Mouse (Mus musculus) left cerebral cortex, adult 9 months (tissue): ENCODE data around the gene Tmem262.

Experiments
- DNase-seq, 2 experiments: peaks; one replicate each; pipeline ENCODE4 v3.0.0; 2022; ENCODE audit warnings: low spot score in 2 of 2

Gene Tmem262

GRCm38 (mm10) chr19:6061021-6061533 lies 18.8 kb upstream of the Tmem262 start, which contains the start of gene Znhit2:
Gene Znhit2 (plus strand): TSS chr19:6061192.
- DNase-seq = peak; percentile 86 to 95

DNA sequence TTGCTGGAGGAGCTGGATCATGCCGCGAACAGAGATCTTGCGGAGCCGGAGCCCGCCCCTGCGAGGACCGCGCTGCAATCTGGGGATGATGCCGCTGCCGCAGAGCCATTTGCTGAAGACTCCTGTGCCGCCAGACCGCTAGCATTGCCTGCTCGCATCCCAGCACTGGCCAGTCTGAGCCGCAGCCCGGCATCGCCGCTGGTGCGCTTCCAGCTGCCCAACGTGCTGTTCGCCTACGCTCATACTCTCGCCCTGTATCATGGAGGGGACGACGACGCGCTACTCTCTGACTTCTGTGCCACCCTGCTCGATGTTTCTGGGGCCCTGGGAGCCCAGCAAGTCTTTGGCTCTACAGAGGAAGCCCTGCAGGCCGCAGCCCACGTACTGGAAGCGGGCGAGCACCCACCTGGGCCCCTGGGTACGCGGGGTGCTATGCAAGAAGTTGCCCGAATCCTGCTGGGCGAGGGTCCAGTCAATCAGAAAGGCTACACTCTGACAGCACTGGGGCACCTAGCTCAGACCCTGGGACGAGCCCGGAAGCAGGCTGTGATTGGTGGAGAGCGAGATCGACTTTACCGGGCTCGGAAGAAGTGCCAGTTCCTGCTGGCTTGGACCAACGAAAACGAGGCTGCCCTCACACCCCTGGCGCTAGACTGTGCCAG lies 18.1 kb upstream of the Tmem262 start:
- DNase-seq = no peak

GRCm38 (mm10) chr19:6062418-6062817 lies 17.4 kb upstream of the Tmem262 start:
- DNase-seq = no peak

DNA sequence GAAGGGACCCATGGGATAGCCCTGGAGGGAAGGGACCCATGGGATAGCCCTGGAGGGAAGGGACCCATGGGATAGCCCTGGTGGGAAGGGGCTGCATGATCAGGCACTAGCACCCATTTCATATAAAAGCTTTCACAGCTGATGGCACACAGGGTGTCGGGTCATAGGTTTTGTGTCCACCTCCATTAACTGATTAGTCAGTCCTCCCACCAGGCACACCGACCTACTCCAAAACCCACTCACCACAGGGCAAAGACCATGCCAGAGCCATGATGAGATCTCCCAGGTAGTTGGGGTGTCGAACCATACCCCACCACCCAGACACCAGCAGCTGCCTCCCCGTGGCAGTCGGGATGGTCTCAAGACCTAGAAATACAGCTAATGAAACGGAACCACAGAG lies 16.8 kb upstream of the Tmem262 start:
- DNase-seq = no peak

GRCm38 (mm10) chr19:6066571-6066970 lies 13.3 kb upstream of the Tmem262 start:
- DNase-seq = no peak

DNA sequence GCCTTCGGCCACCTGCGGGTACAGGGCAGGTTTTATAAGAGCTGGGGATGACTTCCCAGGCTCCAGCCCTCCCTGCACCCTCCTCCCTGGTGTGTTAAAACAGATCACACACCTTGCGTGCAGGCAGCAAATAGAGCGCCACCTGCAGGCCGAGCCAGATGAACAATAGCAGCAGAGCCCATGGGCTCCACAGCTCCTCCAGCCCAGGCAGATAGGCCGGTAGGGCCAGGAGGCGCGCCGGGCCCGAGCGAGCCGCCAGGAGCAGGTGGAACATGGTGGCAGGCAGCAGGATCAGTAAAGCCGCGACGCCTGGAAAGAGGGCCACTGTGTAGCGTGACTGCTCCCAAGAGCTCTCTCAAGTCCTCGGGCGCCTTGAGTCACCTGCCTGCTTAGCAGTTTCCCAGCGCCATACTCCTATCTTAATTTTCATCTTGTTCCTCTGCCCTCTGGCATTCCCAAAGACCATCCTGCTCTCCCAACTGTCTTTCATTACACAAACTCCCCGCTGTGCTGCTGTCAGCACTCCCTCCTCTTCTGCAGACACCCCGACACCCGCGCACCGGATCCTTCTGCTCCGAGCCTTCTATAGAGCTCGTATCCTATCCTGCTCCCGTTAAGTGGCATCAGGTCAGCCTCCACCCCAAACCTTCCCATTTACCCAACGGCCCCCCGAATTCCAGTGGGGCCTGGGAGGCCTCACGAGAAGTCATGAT lies 12.7 kb upstream of the Tmem262 start:
- DNase-seq = peak in 1 of 2 experiments; percentile 86

GRCm38 (mm10) chr19:6067724-6068415 lies 12.0 kb upstream of the Tmem262 start, which contains the start of gene Tm7sf2:
Gene Tm7sf2 (minus strand): TSS chr19:6068373.
- DNase-seq = peak in 1 of 2 experiments; percentile 86

DNA sequence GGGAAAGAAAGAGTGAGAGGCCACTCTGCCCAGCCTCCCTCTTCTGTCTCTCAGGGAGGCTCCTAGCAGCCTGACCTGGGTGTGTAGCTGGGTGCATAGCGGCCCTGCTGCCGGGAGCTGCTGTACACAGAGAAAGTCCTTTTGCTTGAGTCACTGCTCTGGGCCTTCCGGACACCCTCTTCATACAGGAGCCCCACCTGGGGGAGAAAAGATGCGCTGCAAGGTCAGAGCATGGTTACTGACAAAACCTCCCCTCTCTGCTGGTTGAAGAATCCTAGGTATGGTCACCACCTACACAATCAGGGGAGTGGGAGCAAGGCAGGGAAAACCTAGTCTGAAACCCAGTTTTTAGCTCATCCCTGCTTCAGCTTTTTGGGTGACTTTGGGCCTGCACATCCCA lies 10.9 kb upstream of the Tmem262 start:
- DNase-seq = no peak

DNA sequence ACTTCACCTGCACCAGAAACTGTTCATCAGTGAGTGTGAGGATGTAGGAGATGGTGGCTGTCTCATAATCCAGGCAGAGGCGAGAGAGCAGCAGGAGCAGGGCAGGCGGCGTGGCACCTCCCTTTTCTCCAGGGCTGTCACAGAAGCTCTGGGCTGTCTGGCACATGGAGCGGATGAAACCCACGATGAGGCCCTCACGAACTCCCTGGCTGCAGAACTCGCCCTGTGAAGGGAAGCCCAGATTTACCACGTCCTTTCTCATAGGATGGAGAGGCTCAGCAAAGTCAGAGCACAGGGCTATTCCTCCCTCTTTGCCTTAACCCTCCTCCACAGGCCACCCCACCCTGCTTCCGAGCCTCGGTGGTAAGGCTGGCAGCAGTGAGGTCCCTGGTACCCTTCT lies 10.0 kb upstream of the Tmem262 start:
- no peak for DNase-seq

DNA sequence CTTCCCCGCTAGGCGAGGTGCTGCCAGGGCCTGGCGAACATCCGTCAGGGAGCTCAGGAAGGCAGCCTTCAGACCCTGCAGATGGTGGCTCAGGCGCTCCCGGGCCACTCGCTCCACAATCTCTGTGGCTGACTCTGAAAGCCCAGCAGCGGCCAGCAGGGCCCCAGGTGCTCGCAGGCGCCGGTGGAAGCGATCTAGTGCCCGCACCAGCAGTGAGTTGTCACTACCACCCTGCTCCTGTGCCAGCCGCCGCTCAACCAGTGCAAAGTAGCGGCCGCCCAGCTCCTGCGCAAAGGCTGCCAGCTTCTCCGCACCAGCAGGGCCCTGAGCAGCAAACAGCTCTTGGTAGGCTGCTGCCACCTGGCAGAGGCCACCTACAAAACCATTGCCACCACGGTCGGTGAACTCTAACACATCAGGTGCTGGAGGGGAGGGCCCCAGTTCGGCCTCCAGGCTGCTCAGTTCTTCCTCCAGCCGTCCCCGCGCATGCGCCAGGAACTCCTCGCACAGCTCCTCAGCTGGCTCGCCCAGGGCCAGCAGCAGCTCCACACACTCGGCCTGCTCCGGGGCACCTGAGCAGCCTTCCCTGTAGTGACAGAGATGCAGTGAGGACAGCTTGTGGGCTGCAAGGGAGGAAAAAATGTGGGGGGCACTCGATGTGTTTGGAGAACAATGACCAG lies 9.1 kb upstream of the Tmem262 start:
- no peak for DNase-seq

GRCm38 (mm10) chr19:6071261-6071660 lies 8.6 kb upstream of the Tmem262 start:
- no peak for DNase-seq

- DNase-seq = no peak
Observed at GRCm38 (mm10) chr19:6073889-6074288, 5.9 kb upstream of the Tmem262 start.

DNA sequence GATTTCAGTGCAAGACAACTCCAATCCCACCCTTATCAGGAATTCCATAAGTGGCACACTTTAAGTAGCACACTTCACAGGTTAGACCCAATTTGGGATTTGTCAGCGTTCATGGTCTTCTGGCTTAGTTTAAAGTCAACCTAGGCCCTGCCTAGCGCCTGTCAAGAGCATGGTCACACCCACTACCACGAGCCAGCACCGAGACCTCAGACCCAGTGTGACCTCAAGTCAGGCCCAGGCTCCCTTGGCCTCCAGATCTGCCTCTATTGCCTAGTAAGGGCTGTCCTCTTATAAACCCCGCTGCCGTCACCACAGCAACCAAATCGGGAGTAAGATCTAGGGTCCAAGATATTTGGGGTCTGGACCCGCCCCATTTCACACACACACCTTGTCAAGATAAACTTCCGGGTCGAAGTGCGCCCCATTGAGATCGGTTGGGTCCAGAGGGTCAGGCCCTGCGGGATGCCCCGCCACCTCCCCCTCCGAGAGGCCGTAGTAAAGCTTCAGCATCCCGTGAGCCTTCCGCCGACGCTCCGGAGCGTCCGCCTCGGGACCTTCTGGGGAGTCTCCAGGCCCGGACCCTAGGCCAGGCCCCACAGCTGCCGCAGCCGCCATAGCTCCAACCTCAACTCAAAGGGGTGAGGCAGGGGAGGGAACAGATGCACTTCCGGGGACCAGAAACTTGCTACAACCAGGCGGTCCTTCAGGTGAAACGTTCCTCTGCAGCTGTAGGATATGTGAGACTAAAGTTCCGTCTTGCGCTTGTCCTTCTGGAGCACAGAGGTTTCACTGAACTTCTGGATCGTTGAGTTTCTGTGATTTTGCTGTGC lies 3.1 kb upstream of the Tmem262 start, which contains the start of gene Vps51:
Vps51 (minus strand) TSS at position 668 of the 830 bp plus-strand sequence.
- peak in 1 of 2 experiments; percentile 92 for DNase-seq

DNA sequence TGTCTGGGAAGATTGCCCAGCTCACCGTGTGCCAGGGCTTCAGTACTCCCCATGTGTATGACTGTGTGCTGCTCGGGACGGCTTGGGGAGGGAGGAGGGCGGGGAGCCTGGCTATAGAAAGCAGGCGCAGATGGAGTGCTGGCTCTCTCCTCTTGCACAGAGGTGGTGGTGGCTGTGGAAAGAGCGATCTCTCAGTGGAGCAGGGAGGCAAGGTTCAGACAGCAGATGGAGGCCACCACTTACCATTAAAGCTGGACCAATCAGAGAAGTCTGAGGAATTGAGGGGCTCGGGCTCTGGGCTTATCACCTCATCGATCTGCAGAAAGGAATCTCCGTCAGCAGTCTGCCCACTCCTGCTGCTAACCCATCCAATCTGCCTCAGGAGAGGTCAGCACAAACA lies 2.3 kb downstream of the Tmem262 start, which contains the start of gene Gm28374:
Gm28374 (minus strand) TSS at position 101 of the 400 bp plus-strand sequence.
- no peak for DNase-seq

DNA sequence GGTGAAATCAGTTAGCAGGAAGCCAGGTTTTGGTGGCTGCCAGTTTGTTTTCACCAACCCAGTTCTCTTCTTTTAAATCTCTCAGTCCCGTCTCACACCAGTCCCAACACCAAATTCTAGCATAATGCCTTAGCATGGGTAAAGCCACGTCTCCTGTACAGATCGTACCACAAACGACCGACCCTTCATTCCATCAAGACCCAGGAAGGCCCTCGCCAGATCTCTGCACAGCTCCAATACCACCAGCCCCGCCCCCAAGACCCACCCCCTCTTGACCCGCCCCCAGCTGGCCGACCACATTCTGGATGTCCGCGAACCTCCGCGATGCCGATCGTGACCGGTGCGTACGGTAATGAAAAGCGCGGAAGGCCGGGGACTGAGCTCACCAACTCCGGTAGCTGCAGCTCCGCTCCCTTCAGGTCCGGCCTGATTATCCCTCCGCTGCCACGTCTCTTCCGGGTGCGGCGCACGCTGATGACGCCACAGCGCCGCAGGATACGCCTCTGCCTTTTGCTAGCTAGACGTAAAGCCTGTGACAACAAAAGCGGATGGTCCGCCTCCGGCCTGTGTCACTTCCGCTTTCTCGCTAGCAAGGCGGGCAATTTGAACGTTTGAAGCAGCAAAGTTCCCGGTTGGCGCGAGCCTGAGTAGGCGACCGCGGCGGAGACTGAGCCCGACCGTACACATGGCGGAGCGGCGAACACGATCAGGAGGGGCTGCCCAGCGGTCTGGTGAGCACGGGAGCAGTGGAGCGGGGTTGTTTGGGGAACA lies 4.8 kb downstream of the Tmem262 start, which contains the start of the genes Zfpl1 and Cdca5:
Zfpl1 (minus strand) TSS at position 479 of the 771 bp plus-strand sequence.
Cdca5 (plus strand) TSS at position 506 of the 771 bp plus-strand sequence.
- peak; percentile 94 to 97 for DNase-seq

DNA sequence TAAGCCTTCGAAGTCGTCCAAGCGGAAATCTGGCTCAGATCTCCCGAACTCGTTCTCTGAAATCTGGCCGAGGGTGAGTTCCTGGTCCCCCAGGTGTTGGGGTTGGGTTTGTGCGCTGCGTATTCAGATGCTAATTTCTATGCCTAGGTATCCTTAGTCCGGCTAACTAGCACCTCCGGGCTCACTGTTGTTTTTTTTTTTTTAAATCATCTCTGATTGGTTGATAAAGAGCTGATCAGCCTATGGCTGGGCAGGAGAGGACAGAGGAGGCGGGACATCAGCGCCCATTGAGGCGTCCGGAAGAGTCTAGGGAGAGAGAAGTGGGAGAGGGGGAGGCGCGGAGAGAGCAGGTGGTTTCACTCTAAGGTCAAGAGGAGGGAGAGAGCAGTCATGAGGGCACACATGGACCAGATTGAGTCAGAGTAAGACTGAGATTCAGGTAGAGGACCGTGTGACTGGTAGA lies 5.6 kb downstream of the Tmem262 start:
- DNase-seq = no peak

DNA sequence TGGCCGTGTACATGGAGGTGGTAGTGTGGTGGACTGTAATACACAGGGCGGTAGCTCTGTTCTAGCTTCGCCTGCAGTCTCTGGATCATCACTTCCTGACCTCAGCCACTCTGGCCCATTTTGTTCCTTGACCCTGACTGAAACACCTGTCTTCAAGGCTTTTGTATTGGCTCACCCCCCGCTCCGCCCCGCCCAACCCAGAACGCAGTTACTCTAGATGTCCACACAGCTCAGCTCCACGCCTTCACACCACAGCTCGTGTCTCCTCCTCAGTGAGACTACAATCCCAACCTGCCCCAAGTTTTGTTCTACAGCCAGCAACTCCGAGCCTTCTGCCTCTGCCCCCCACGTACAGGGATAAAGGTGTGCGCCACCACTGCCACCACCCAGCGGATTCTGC lies 9.0 kb downstream of the Tmem262 start:
- DNase-seq = no peak

DNA sequence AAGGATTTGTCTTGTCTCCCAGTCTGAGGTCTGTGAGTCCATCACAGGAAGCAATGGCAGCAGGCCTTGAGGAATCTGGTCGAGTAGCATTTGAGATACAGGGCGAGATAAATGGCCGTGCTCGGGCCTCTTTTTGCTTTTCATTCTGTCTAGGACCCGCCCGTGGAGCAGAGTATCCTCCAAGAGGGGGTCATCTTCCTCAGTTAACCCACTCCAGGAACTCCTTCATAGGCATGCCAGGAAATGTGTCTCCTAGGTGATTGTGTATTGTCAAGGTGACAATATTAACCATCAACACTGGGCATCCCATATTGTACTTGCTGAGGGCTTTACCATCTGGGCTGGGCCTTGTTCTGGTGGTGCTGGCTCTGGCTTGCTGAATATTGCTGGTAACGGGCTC lies 14.3 kb downstream of the Tmem262 start, which contains the start of gene AC131692.1:
AC131692.1 (plus strand) TSS at position 301 of the 400 bp plus-strand sequence.
- no peak for DNase-seq

GRCm38 (mm10) chr19:6097847-6098246 lies 18.0 kb downstream of the Tmem262 start:
- no peak for DNase-seq
